Mouse (Mus musculus) NIH3T3 (cell line): ENCODE data around the gene Tom1l2.
A peak's percentile ranks its signal among the peaks of the same experiment; 100 is the strongest.

Experiments used
- DNase-seq: peaks from one replicate; pipeline ENCODE4 v3.0.0-alpha.2; 2012; ENCODE audit warnings: low read depth

The Tom1l2 gene

GRCm38 (mm10) chr11:60346537-60346936 is 6.2 kb downstream of the Tom1l2 start:
- DNase-seq = peak; percentile 74

DNA sequence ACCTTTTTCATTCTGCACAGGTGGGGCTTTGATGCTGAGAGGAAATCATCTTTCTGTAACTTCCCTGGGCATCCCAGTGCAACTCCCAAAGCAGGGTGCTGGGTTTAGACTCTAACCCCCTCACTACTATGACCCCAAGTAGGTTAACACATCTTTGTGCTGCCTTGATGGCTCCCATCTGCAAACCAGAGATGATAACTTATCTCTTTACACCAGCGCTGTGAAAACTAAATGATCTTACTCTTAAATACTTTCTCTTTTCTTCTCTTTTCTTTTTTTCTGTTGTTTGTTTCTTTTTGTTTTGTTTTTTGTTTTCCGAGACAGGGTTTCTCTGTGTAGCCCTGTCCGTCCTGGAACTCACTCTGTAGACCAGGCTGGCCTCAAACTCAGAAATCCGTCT is 6.8 kb downstream of the Tom1l2 start:
- DNase-seq = no peak

- DNase-seq = no peak
Measured at GRCm38 (mm10) chr11:60339361-60339760, 13.3 kb downstream of the Tom1l2 start.

GRCm38 (mm10) chr11:60338291-60338690 is 14.4 kb downstream of the Tom1l2 start:
- DNase-seq = no peak

DNA sequence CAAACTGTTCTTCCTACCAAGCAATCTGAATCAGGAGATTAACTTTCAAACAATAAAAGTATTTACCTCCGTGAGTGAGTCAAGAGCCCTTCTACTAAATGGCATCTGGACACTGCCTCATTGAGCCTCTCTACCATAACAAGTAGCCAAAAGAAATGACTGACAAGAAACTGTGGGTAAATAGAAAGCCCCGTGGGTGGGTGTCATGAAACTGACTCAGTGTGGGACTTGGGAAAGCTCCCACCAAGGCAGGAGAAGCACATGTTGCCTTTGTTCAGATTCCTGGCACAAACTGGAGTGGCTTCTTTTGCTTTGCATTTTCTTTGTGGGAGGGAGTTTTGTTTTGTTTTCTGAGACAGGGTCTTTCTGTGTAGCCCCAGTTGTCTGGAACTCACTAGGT is 16.9 kb downstream of the Tom1l2 start:
- DNase-seq = peak; percentile 24

DNA sequence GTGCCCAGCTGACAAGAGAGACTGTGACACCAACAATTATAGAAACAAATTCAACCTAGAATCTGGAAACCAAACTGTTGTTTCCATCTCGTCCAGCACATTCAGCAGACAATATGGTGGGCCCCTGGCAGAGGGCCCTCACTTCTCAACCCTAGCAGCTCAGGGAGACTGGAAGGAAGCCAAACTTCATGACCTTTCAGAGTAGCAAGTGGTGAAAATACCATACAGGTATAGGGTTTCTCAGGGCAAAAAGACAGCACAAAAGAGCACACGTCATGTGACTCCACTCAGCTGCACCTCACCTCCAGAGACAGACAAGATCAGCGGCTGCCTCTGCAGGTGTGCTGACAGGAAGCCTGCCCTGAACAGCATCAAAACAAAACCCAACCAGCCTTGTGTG is 18.6 kb downstream of the Tom1l2 start:
- no peak for DNase-seq

- no peak for DNase-seq
Measured at GRCm38 (mm10) chr11:60333461-60333860, 19.2 kb downstream of the Tom1l2 start.

DNA sequence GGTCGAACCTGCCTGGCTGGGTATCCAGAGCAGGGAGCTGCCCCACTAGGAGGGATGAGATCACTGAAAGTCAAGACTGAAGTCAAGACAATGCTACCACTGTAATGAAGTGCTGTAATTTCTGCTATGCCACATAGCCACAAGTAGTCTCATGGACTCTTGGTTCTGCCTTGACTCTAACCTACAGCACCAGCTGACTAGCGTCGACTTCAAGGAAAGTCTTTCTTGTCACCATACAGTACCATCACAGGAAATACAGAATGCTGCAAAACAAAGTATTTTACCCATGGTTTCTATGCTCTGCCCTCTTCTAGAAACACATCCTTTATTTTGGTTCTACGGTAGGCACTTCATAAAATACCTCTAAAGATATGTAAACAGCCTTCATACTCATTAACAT is 22.2 kb downstream of the Tom1l2 start:
- DNase-seq = no peak

DNA sequence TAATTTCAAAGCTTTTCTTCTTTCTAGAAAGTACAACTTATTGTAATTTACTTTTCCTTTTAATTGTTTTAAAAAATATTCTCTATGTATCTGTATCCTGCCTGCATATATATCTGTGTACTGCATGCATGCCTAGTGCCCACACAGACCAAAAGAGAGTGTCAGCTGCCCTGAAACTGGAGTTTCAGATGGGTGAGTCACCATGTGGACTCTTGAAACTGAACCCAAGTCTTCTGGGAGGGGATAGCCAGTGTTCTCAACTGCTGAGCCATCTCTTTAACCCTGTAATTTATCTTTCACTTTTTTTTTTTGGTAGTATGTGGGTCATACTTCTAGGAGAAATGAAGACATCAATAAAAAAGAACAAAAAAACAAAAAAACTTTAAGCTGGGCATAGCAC is 29.0 kb downstream of the Tom1l2 start:
- DNase-seq = peak; percentile 69

- DNase-seq = no peak
Measured at GRCm38 (mm10) chr11:60321438-60321837, 31.3 kb downstream of the Tom1l2 start.

DNA sequence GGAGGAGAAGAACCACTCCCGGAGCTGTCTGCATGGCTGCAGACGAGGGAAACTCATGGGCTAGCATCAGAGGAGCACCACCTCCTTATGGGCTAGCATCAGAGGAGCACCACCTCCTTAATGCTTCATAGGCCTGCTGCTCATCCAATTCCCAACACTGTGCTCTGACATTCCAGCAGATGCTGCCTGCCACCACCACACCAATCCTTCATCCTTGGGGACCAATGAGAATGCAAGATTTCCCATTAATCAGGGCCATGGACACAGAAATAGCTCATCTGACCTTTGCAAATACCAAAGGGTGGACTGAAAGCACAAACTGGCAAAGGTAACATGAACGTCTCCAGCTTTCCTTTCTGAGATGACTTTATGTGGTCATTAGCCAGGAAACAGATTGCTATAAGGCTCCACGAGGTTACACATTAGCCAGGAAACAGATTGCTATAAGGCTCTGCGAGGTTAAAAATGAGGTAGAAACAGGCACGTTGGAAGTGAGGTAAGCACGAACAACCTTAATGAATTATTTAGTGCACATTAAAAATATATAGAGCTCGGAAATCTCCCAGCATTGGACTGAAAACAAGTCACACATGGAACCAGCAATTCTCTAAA is 32.2 kb downstream of the Tom1l2 start:
- DNase-seq = no peak

- DNase-seq = no peak
Measured at GRCm38 (mm10) chr11:60319257-60320066, 33.2 kb downstream of the Tom1l2 start.

DNA sequence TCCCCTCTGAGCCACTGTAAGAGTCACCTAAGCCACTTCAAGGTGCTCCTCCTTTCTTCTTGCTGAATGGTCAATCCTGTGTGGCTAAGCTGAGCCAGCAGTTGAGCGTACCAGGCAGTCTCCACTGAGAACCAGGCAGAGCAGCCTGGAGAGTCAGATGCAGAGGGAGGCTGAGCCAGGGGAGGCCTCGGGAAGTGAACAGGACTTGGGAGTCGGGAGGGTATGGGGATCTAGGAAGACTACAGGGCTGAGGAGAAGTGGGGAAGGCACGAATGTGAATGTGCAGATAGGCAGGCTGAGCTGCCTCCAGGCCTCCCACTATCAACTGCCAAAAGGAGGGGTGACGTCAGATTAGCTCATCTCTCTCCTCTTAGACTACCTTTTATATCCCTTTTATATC is 34.0 kb downstream of the Tom1l2 start:
- DNase-seq = no peak

GRCm38 (mm10) chr11:60317376-60318102 is 35.2 kb downstream of the Tom1l2 start:
- peak; percentile 31 for DNase-seq

- DNase-seq = no peak
Measured at GRCm38 (mm10) chr11:60316883-60317282, 35.8 kb downstream of the Tom1l2 start.

DNA sequence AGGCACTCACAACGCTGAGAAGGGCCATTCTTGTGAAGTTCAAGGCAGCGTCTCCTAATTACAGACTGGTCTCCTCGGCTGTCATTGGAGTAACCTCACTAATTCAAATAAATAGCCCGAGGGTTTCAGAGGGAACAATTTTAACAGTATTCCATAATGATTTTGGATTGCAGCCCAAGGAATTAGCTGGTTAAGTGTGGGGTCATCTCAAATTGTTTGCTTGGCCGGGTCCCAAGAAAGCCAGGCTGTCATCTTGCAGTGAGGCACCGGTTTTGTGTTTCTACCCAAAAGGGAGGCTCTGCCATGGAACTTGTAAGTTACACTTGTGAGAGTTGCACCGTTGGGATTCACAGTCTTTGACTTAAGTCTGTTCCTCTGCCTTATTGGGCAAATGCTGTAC is 36.5 kb downstream of the Tom1l2 start:
- no peak for DNase-seq

- DNase-seq = peak; percentile 89
Measured at GRCm38 (mm10) chr11:60311025-60311854, 41.5 kb downstream of the Tom1l2 start.

DNA sequence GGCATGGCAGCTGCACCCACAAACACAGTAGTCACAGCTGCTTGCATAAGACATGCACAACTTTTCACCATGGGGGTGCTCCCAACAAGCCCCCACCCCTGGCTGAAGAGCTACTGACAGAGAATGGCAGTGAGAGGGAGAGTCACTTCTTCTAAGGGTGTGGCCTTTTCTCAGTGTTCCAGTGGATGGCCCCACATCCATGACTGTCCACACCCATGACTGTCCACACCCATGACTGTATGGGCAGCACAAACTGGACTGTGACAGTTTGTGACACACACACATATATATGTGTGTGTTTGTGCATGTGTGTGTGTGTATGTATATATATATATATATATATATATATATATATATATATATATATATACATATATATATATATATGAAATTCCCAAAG is 42.8 kb downstream of the Tom1l2 start:
- DNase-seq = no peak

DNA sequence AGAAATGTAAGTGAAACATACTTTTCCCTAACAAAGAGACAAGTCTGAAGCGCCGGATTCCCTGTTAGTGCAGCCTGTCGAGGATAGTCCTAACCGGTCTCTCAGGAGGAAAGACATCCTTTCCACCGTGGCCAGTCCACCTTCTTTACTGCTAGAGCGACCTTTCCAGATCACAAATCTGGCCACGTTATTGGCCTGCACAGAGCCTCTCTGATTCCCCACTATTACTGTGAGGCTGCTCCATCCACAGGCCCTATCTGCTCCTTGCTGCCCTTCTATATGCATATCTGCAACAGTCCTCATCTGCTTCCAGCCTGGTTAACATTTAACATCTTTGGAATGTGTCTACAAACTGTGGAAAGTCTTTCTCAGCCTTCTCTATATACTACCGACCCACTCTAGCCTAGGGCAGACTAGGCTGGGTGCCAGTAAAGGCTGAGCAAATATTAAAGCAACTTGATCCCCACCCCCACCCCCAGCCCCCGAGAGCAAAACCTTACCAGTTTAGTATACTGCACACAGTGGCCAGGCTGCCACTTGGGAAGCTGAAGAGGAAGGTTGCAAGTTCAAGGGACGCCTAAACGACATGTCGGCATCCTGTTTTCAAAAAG is 44.1 kb downstream of the Tom1l2 start:
- peak; percentile 68 for DNase-seq

GRCm38 (mm10) chr11:60308061-60308460 is 44.6 kb downstream of the Tom1l2 start:
- no peak for DNase-seq

DNA sequence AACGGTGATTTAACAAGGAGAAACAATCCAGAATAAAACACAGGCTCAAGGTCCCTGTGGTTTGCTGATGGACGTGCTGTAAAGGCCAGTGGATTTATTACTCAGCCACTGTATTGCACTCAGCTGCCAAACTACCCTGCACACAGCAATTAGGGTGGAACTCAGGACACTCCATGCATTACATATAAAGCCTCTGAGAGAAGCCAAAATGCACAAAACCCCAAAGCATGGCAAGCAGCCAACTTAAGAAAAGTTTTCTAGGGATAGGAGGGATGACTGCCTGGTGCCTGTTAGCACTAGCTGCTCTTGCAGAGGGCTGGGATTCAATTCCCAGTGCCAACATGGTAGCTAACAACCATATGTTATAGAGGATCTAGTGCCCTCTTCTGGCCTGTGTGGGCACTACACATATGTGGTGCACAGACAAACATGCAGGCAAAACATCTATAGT is 45.3 kb downstream of the Tom1l2 start:
- peak; percentile 78 for DNase-seq

DNA sequence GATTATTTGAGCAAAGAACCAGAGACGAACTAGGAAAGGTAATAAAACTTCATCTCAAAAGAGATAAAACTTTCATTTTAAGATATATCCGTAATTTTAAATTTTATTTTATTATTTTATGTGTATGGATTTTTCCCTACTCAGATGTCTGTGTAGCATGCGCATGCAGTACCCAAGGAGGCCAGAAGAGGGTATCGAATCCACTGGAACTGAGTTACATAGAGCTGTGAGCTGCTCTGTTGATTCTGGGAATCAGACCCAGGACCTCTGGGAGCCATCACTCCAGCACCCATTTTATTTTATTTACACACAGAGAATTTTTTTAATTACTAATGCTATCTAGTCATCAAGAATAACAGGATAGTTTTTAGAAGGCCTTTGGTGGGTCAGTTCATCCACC is 45.9 kb downstream of the Tom1l2 start:
- DNase-seq = peak; percentile 69
